Mouse (Mus musculus): ENCODE results near the gene Syngr2. TPM values are rescaled to one million over a fixed set of nuclear protein-coding genes. Genes with fewer than 3 reads are reported as not detected.
"Not testable (repeated sequence)": the region's sequence is repeated elsewhere in the genome, so short reads cannot be mapped to it uniquely, and the experiment has no call there.

Syngr2 gene
- polyA plus RNA-seq, 2 experiments: 41.4 to 75.8 TPM

DNA sequence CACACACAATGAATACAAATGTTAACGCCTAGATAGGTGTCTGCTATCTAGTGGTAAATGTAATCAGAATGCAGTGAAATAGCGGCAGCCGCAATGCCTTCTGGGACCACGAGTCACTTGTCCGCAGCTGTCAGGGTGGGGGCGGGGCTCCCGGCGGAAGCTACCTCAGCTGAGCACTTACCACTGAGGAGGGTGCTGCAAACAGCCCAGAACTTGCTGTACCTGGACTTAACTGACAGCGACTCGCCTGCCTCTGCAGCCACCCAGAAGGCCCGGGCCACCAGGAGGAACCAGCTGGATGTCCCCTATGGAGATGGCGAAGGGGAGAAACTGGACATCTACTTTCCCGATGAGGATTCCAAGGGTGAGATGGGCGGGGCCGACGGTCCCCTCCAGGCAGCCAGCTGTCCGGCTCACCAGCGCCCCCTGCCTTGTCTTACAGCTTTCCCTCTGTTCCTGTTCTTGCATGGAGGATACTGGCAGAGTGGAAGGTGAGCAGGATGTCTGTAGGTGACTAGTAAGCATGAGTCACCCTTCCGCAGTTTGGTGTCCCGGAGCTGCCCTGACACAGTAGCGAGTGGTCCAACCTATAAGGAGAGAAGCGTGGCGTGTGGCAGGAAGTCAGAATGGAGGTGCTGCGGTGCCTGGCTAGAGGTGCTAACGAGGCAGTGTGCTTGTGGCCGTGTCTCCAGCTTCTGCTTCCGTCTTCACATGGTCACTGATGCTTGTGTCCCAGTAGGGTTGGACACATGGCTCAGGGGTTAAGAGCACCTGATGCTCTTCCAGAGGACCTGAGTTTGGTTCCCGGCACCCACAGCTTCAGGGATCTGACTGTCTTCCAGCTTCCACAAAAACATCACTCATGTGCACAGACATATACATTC is 22.9 kb downstream of the Syngr2 start:
- Histone ChIP-seq H3K4me2 (replicated peaks; ENCODE audit: low read depth, low read length, severe bottlenecking) (peak overlapping the region; percentile 40), H3K36me3 (ENCODE audit: control insufficient read depth, insufficient read depth, low read length) (no peaks in the 10 kb centered on the region), H3K4me3 (replicated peaks; ENCODE audit: low read length) (peak overlapping the region; percentile 13; the same call in 1 of the 2 replicates), H3K9ac (ENCODE audit: low read depth, low read length, severe bottlenecking) (no peak overlapping the region), H3K9me3 (ENCODE audit: control insufficient read depth, low read length) (no peaks in the 10 kb centered on the region), H3K27ac (replicated peaks; ENCODE audit: low read depth, low read length) (no peak overlapping the region), H3K4me1 (ENCODE audit: control insufficient read depth, insufficient read depth, low read length) (peaks cover 17% of the 10 kb centered on the region), H3K27me3 (ENCODE audit: control insufficient read depth, insufficient read depth, low read length) (no peaks in the 10 kb centered on the region)
- DNase-seq (ENCODE audit: low spot score) (peak; percentile 45), ATAC-seq (ENCODE audit: low FRiP score, low read depth) (peak; percentile 39; the same call in 1 of the 2 replicates)
- 20% methylated on average over 27 of the region's 28 CpGs for WGBS
- TF ChIP-seq POLR2A (IDR thresholded peaks at IDR 0.05; ENCODE audit: borderline replicate concordance, extremely low read depth, insufficient read depth, insufficient read length): no peak

DNA sequence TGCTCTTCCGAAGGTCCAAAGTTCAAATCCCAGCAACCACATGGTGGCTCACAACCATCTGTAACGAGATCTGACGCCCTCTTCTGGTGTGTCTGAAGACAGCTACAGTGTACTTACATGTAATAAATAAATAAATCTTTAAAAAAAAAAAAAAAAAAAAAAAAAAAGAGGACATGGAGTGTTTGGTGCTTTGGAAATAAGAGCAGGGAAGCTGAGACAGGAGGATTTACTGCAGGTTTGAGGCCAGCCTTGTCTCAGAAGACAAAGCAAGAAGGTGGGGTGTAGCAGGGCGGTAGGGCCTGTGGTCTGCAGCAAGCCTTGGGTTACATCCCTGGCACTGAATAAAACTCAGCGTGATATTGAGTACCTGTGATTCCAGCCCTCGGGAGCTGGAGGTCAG is 24.0 kb downstream of the Syngr2 start:
- H3K9ac ChIP-seq (ENCODE audit: low read depth, low read length, severe bottlenecking); H3K4me1 ChIP-seq (ENCODE audit: control insufficient read depth, insufficient read depth, low read length); H3K27ac ChIP-seq (replicated peaks; ENCODE audit: low read depth, low read length); DNase-seq (ENCODE audit: low spot score); H3K4me2 ChIP-seq (replicated peaks; ENCODE audit: low read depth, low read length, severe bottlenecking); H3K27me3 ChIP-seq (ENCODE audit: control insufficient read depth, insufficient read depth, low read length); H3K9me3 ChIP-seq (ENCODE audit: control insufficient read depth, low read length); H3K4me3 ChIP-seq (replicated peaks; ENCODE audit: low read length); H3K36me3 ChIP-seq (ENCODE audit: control insufficient read depth, insufficient read depth, low read length); ATAC-seq (ENCODE audit: low FRiP score, low read depth): not testable (repeated sequence)
- WGBS: 98% methylated on average over 4 of the region's 6 CpGs

DNA sequence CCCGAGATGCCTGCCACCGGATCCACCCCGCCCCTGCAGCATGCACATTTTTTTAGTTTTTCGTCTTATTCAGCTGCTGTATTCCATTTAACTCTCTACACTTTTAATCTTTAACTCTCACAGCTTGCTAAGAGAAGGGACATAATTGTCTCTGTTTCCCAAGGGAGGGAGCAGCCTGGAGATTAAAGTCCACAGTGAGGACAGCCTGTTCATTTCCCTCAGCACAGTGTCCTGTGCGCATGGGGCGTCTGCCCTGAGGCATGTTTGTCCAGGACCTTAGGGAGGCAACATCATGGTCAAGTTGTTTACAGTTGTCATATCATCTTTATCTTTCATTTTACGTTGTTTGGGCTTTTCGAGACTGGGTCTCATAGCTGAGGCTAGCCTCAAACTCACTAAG is 24.6 kb downstream of the Syngr2 start:
- H3K4me3 ChIP-seq (replicated peaks; ENCODE audit: low read length): no peak overlapping the region
- no peak for ATAC-seq (ENCODE audit: low FRiP score, low read depth)
- 92% methylated on average over 8 of the region's 8 CpGs for WGBS

DNA sequence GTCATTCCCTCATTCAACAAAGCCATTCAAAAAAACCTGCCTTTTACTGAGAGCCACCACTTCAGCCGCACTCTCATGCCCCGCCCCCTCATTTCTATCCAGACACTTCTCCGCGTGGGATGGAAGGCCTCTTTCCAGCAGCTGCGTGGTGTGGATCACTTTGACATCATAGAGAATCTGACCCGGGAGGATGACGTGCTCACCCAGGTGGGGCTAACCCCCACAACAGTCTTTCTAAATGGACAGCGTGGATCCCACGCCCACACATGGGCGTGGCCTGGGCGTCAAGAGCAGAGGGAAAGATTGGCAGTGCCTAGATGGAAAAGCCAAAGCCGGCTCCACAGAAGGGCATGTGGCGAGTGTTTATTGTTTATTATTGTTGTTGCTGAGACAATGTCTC is 26.8 kb downstream of the Syngr2 start:
- Histone ChIP-seq H3K36me3 (ENCODE audit: control insufficient read depth, insufficient read depth, low read length) (no peaks in the 10 kb centered on the region), H3K4me2 (replicated peaks; ENCODE audit: low read depth, low read length, severe bottlenecking) (peak overlapping the region; percentile 25; the same call in 1 of the 2 replicates), H3K9ac (ENCODE audit: low read depth, low read length, severe bottlenecking) (no peak overlapping the region), H3K27ac (replicated peaks; ENCODE audit: low read depth, low read length) (no peak overlapping the region), H3K27me3 (ENCODE audit: control insufficient read depth, insufficient read depth, low read length) (no peaks in the 10 kb centered on the region), H3K4me1 (ENCODE audit: control insufficient read depth, insufficient read depth, low read length) (peaks cover 3% of the 10 kb centered on the region), H3K4me3 (replicated peaks; ENCODE audit: low read length) (no peak overlapping the region), H3K9me3 (ENCODE audit: control insufficient read depth, low read length) (no peaks in the 10 kb centered on the region)
- ATAC-seq (ENCODE audit: low FRiP score, low read depth): 0 out of 2 replicates have a peak, but pooled peaks have one; percentile 9
- 28% methylated on average over 13 of the region's 13 CpGs for WGBS
- no peak for TF ChIP-seq POLR2A (IDR thresholded peaks at IDR 0.05; ENCODE audit: borderline replicate concordance, extremely low read depth, insufficient read depth, insufficient read length)
- peak; percentile 8 for DNase-seq (ENCODE audit: low spot score)

More for the DNA sequence above, 24.6 kb downstream of the Syngr2 start:
- Histone ChIP-seq H3K27ac (replicated peaks; ENCODE audit: low read depth, low read length) (no peak overlapping the region), H3K9ac (ENCODE audit: low read depth, low read length, severe bottlenecking) (no peak overlapping the region), H3K27me3 (ENCODE audit: control insufficient read depth, insufficient read depth, low read length) (no peaks in the 10 kb centered on the region), H3K9me3 (ENCODE audit: control insufficient read depth, low read length) (no peaks in the 10 kb centered on the region), H3K4me1 (ENCODE audit: control insufficient read depth, insufficient read depth, low read length) (peaks cover 3% of the 10 kb centered on the region), H3K4me2 (replicated peaks; ENCODE audit: low read depth, low read length, severe bottlenecking) (no peak overlapping the region), H3K36me3 (ENCODE audit: control insufficient read depth, insufficient read depth, low read length) (no peaks in the 10 kb centered on the region)
- no peak for TF ChIP-seq POLR2A (IDR thresholded peaks at IDR 0.05; ENCODE audit: borderline replicate concordance, extremely low read depth, insufficient read depth, insufficient read length)
- DNase-seq (ENCODE audit: low spot score): no peak

DNA sequence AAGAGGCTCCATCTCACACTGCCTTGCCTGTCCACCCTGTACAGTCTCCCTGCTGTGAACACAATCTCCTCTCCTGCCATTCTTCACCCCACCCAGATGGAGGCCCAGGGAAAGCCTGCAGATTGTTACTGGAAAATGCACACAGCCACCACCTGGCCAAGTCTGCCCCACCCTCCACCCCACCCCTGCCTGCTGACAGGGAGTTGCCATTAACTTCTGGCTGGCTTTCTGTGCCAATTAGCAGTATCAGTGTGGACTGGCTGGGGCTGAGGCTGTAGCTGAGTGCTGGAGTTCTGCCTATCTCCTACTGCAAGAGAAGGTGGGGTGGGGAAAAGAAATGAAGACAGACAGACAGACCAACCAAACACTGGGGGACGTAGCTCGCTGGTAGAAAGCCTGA is 29.1 kb downstream of the Syngr2 start:
- H3K4me1 ChIP-seq (ENCODE audit: control insufficient read depth, insufficient read depth, low read length): no peaks in the 10 kb centered on the region
- WGBS: 59% methylated on average over 2 of the region's 2 CpGs
- no peak for TF ChIP-seq POLR2A (IDR thresholded peaks at IDR 0.05; ENCODE audit: borderline replicate concordance, extremely low read depth, insufficient read depth, insufficient read length)
- H3K27ac ChIP-seq (replicated peaks; ENCODE audit: low read depth, low read length): no peak overlapping the region
- no peak overlapping the region for H3K4me2 ChIP-seq (replicated peaks; ENCODE audit: low read depth, low read length, severe bottlenecking)
- no peaks in the 10 kb centered on the region for H3K9me3 ChIP-seq (ENCODE audit: control insufficient read depth, low read length)
- H3K27me3 ChIP-seq (ENCODE audit: control insufficient read depth, insufficient read depth, low read length): no peaks in the 10 kb centered on the region
- no peaks in the 10 kb centered on the region for H3K36me3 ChIP-seq (ENCODE audit: control insufficient read depth, insufficient read depth, low read length)
- no peak for ATAC-seq (ENCODE audit: low FRiP score, low read depth)
- H3K4me3 ChIP-seq (replicated peaks; ENCODE audit: low read length): no peak overlapping the region
- H3K9ac ChIP-seq (ENCODE audit: low read depth, low read length, severe bottlenecking): no peak overlapping the region
- DNase-seq (ENCODE audit: low spot score): no peak
